Mouse (Mus musculus): Measurements from ENCODE around the gene Vps13d. TPM values are rescaled to one million over a fixed set of nuclear protein-coding genes. Genes with fewer than 3 reads are reported as not detected.

Gene Vps13d
- polyA plus RNA-seq, 1 experiment from 2014 or later, result 6.6 TPM

- ATAC-seq (ENCODE audit: extremely low read depth, insufficient number of reproducible peaks, low FRiP score, low TSS enrichment), result no peak
Measured at GRCm38 (mm10) chr4:145143533-145143932, 51.3 kb downstream of the Vps13d start.

GRCm38 (mm10) chr4:145136705-145137104, 58.1 kb downstream of the Vps13d start:
- Histone ChIP-seq H3K27me3 (replicated peaks) (no peaks in the 10 kb centered on the region), H3K4me1 (peaks cover 24% of the 10 kb centered on the region), H3K36me3 (peaks cover 97% of the 10 kb centered on the region), H3K9ac (no peak overlapping the region), H3K4me2 (no peak overlapping the region), H3K4me3 (no peak overlapping the region), H3K27ac (replicated peaks) (peak overlapping the region; percentile 70), H3K9me3 (no peaks in the 10 kb centered on the region)
- WGBS, result 74% methylated on average over 1 of the region's 1 CpGs
- no peak for ATAC-seq (ENCODE audit: extremely low read depth, insufficient number of reproducible peaks, low FRiP score, low TSS enrichment)

More at GRCm38 (mm10) chr4:145143533-145143932, 51.3 kb downstream of the Vps13d start:
- H3K4me1 ChIP-seq, result peaks cover 13% of the 10 kb centered on the region
- 0 out of 2 replicates have a peak overlapping the region, but pooled peaks have one; percentile 8 for H3K27ac ChIP-seq (replicated peaks)
- H3K9ac ChIP-seq, result no peak overlapping the region
- peaks cover 98% of the 10 kb centered on the region for H3K36me3 ChIP-seq
- WGBS, result 53% methylated on average over 5 of the region's 5 CpGs
- H3K4me2 ChIP-seq, result no peak overlapping the region
- H3K9me3 ChIP-seq, result no peaks in the 10 kb centered on the region
- no peak overlapping the region for H3K4me3 ChIP-seq
- no peaks in the 10 kb centered on the region for H3K27me3 ChIP-seq (replicated peaks)

DNA sequence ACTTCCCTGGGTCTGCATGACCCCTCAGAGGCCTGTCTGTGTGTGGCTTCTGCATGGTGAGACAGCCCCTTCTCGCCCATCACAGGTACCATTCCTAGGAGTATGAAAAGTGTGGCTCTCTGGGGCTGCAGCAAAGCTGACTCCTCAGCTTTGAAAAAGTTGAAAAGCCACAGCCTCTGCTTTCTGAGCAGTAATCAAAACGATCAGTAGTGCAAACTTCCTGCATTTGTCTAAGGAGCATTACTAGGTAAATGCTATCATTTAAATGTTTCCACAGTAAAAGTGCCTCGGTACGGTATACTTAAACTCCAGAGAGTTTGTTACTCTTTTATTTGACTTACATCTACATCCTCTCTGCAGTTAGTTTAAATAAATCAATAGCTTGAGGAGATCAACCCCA, 59.3 kb downstream of the Vps13d start:
- ATAC-seq (ENCODE audit: extremely low read depth, insufficient number of reproducible peaks, low FRiP score, low TSS enrichment), result no peak
- Histone ChIP-seq H3K4me3 (no peak overlapping the region), H3K36me3 (peaks cover 97% of the 10 kb centered on the region), H3K9me3 (no peaks in the 10 kb centered on the region), H3K27me3 (replicated peaks) (no peaks in the 10 kb centered on the region), H3K4me1 (peaks cover 24% of the 10 kb centered on the region), H3K4me2 (no peak overlapping the region), H3K9ac (no peak overlapping the region), H3K27ac (replicated peaks) (no peak overlapping the region)
- 73% methylated on average over 4 of the region's 4 CpGs for WGBS

DNA sequence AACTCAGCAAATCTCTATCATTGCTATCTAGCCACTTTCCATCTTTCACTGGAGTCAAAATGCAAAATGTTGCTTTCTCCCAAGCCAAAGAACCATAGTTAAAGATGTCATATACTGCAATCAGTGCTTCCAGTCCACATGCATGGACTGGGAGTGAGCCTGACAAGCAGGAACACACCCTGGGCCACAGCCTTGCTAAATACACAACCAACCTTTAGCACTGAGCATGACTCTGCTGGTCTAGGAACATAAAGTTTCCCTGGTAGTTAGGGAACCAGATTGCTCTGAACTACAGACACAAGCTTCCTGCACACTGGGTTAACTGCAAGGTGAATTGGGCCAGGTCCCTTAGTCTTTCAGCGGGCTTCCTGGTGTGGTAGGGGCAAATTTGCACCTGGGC, 64.0 kb downstream of the Vps13d start:
- Histone ChIP-seq H3K9me3 (no peaks in the 10 kb centered on the region), H3K4me2 (no peak overlapping the region), H3K4me3 (no peak overlapping the region), H3K27ac (replicated peaks) (no peak overlapping the region), H3K27me3 (replicated peaks) (no peaks in the 10 kb centered on the region), H3K9ac (no peak overlapping the region), H3K4me1 (peaks cover 6% of the 10 kb centered on the region; the same call in 1 of the 2 replicates), H3K36me3 (peaks cover 94% of the 10 kb centered on the region)
- no peak for ATAC-seq (ENCODE audit: extremely low read depth, insufficient number of reproducible peaks, low FRiP score, low TSS enrichment)
- WGBS, result 72% methylated on average over 1 of the region's 1 CpGs

- Histone ChIP-seq H3K4me1 (peaks cover 6% of the 10 kb centered on the region; the same call in 1 of the 2 replicates), H3K9me3 (no peaks in the 10 kb centered on the region), H3K27me3 (replicated peaks) (no peaks in the 10 kb centered on the region), H3K9ac (no peak overlapping the region), H3K27ac (replicated peaks) (0 out of 2 replicates have a peak overlapping the region, but pooled peaks have one; percentile 1), H3K4me2 (no peak overlapping the region), H3K4me3 (no peak overlapping the region), H3K36me3 (peaks cover 94% of the 10 kb centered on the region)
- no peak for ATAC-seq (ENCODE audit: extremely low read depth, insufficient number of reproducible peaks, low FRiP score, low TSS enrichment)
Measured at GRCm38 (mm10) chr4:145129956-145130548, 64.8 kb downstream of the Vps13d start.

DNA sequence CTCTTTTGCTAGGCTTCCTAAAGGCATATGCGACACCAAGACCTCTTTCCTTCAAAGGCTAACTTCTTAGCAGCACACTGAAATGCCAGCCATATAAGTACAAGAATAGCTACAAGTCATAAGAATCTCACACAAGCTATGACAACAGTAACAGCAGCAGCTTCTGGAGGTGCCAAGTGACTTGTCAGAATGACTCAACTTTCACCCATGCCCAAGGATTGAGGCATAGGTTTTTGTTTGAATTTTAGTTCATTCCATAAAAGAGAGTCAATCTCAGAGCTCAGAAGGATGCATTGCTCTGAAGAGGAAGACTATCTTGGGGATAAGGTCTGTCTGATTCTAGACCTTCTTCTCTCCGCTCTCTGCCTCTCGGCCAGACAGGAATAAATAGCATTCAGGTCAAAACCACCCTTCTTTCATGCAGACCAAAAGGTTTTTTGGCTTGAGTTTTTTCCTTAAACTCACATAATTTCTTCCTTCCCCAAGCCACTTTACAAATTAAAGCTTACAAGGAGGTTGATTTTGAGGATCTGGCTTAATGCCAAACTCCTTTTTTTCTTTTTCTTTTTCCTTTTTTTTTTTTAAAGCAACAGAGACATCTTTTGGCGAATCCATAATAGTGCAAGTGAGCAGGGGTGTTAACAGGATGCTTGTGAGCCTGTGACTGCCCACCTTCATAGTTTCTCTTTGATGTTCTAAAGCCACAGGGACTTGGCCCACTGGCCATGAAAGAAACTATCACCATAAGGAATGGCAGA, 69.2 kb downstream of the Vps13d start:
- no peak for ATAC-seq (ENCODE audit: extremely low read depth, insufficient number of reproducible peaks, low FRiP score, low TSS enrichment)
- H3K27ac ChIP-seq (replicated peaks), result 0 out of 2 replicates have a peak overlapping the region, but pooled peaks have one; percentile 2
- H3K4me3 ChIP-seq, result no peak overlapping the region
- no peaks in the 10 kb centered on the region for H3K9me3 ChIP-seq
- 76% methylated on average over 4 of the region's 4 CpGs for WGBS
- no peak overlapping the region for H3K4me2 ChIP-seq
- H3K9ac ChIP-seq, result no peak overlapping the region
- no peaks in the 10 kb centered on the region for H3K27me3 ChIP-seq (replicated peaks)
- H3K4me1 ChIP-seq, result peaks cover 6% of the 10 kb centered on the region; the same call in 1 of the 2 replicates
- H3K36me3 ChIP-seq, result peaks cover 93% of the 10 kb centered on the region

- H3K36me3 ChIP-seq, result peaks cover 92% of the 10 kb centered on the region
Measured at GRCm38 (mm10) chr4:145124419-145124818, 70.4 kb downstream of the Vps13d start.

GRCm38 (mm10) chr4:145111641-145112040, 83.2 kb downstream of the Vps13d start:
- Histone ChIP-seq H3K9ac (no peak overlapping the region), H3K27ac (replicated peaks) (no peak overlapping the region), H3K4me2 (no peak overlapping the region), H3K4me1 (peaks cover 10% of the 10 kb centered on the region; the same call in 1 of the 2 replicates), H3K27me3 (replicated peaks) (no peaks in the 10 kb centered on the region), H3K4me3 (no peak overlapping the region), H3K9me3 (no peaks in the 10 kb centered on the region), H3K36me3 (peaks cover 99% of the 10 kb centered on the region)
- no peak for ATAC-seq (ENCODE audit: extremely low read depth, insufficient number of reproducible peaks, low FRiP score, low TSS enrichment)
- WGBS, result 49% methylated on average over 4 of the region's 4 CpGs

More at GRCm38 (mm10) chr4:145124419-145124818, 70.4 kb downstream of the Vps13d start:
- ATAC-seq (ENCODE audit: extremely low read depth, insufficient number of reproducible peaks, low FRiP score, low TSS enrichment), result no peak
- no peak overlapping the region for H3K4me3 ChIP-seq
- peaks cover 6% of the 10 kb centered on the region; the same call in 1 of the 2 replicates for H3K4me1 ChIP-seq
- H3K27me3 ChIP-seq (replicated peaks), result no peaks in the 10 kb centered on the region
- 76% methylated on average over 4 of the region's 4 CpGs for WGBS
- no peak overlapping the region for H3K27ac ChIP-seq (replicated peaks)
- H3K4me2 ChIP-seq, result no peak overlapping the region
- H3K9ac ChIP-seq, result no peak overlapping the region
- H3K9me3 ChIP-seq, result no peaks in the 10 kb centered on the region

- 83% methylated on average over 6 of the region's 6 CpGs for WGBS
- no peaks in the 10 kb centered on the region for H3K9me3 ChIP-seq
- H3K4me1 ChIP-seq, result peaks cover 10% of the 10 kb centered on the region; the same call in 1 of the 2 replicates
- no peak overlapping the region for H3K27ac ChIP-seq (replicated peaks)
- H3K4me2 ChIP-seq, result no peak overlapping the region
- H3K9ac ChIP-seq, result no peak overlapping the region
- peaks cover 99% of the 10 kb centered on the region for H3K36me3 ChIP-seq
- no peak for ATAC-seq (ENCODE audit: extremely low read depth, insufficient number of reproducible peaks, low FRiP score, low TSS enrichment)
- H3K4me3 ChIP-seq, result no peak overlapping the region
- no peaks in the 10 kb centered on the region for H3K27me3 ChIP-seq (replicated peaks)
Measured at GRCm38 (mm10) chr4:145110736-145111135, 84.1 kb downstream of the Vps13d start.

DNA sequence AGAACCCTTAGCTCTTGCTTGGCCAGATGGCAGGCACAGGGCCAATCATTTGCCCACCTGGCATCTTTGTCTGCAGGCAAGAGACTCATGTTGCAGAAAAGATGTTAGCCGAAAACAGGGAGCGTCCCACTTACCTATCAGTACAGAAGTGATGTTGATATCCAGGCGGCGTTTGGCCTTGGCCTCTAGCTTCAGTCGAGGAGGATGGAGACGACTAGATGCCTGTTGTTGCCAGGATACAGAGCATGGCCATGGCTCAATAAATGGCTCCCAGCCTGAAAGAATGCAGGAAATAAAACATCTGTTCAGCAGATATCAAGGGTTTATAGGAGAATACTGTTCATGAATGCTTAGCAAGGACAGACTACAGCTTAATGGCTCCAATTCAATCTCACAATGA, 88.0 kb downstream of the Vps13d start:
- 77% methylated on average over 6 of the region's 6 CpGs for WGBS
- no peak overlapping the region for H3K4me2 ChIP-seq
- H3K9me3 ChIP-seq, result no peaks in the 10 kb centered on the region
- peaks cover 10% of the 10 kb centered on the region; the same call in 1 of the 2 replicates for H3K4me1 ChIP-seq
- peaks cover 100% of the 10 kb centered on the region for H3K36me3 ChIP-seq
- H3K4me3 ChIP-seq, result no peak overlapping the region
- ATAC-seq (ENCODE audit: extremely low read depth, insufficient number of reproducible peaks, low FRiP score, low TSS enrichment), result no peak
- no peak overlapping the region for H3K9ac ChIP-seq
- H3K27me3 ChIP-seq (replicated peaks), result no peaks in the 10 kb centered on the region
- no peak overlapping the region for H3K27ac ChIP-seq (replicated peaks)

- Histone ChIP-seq H3K9ac (no peak overlapping the region), H3K27me3 (replicated peaks) (no peaks in the 10 kb centered on the region), H3K36me3 (peaks cover 87% of the 10 kb centered on the region), H3K9me3 (no peaks in the 10 kb centered on the region), H3K27ac (replicated peaks) (no peak overlapping the region), H3K4me1 (peaks cover 10% of the 10 kb centered on the region; the same call in 1 of the 2 replicates), H3K4me3 (no peak overlapping the region), H3K4me2 (no peak overlapping the region)
- WGBS, result 87% methylated on average over 6 of the region's 6 CpGs
- ATAC-seq (ENCODE audit: extremely low read depth, insufficient number of reproducible peaks, low FRiP score, low TSS enrichment), result no peak
Measured at GRCm38 (mm10) chr4:145105319-145105718, 89.5 kb downstream of the Vps13d start.
